Mouse (Mus musculus): ENCODE results near the gene Erg28. TPM values are rescaled to one million over a fixed set of nuclear protein-coding genes. Genes with fewer than 3 reads are reported as not detected.

Gene Erg28
- polyA plus RNA-seq, 1 experiment: 0.21 TPM

DNA sequence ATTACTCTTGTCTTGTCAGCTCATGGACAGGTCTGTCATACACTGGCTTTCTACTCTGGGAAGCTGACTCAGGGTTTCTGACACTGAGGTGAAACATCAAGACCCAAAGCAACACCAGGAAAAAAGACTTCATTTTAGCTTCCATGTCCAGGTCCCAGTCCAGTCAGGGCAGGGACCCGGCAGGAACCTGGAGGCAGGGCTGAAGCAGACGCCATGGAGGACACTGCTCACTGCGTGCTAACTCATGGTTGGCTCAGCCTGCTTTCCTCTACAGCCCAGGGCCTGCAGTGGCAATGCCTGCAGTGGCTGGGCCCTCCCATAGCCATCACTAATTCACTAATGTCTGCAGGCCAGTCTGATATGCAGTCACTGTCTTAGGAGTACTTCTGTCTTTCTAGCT lies 4.5 kb upstream of the Erg28 start:
- H3K4me1 ChIP-seq (ENCODE audit: control insufficient read depth): peaks cover 28% of the 10 kb centered on the region
- TF ChIP-seq TAL1 (IDR thresholded peaks at IDR 0.05; ENCODE audit: low read length): no peak
- no peak for TF ChIP-seq GATA1 (IDR thresholded peaks at IDR 0.05; ENCODE audit: low read length)
- peaks cover 66% of the 10 kb centered on the region for H3K36me3 ChIP-seq (ENCODE audit: control insufficient read depth)
- no peaks in the 10 kb centered on the region for H3K27me3 ChIP-seq (ENCODE audit: control insufficient read depth)
- H3K9me3 ChIP-seq (ENCODE audit: control insufficient read depth, low read length): no peaks in the 10 kb centered on the region
- H3K4me3 ChIP-seq (replicated peaks): no peak overlapping the region

DNA sequence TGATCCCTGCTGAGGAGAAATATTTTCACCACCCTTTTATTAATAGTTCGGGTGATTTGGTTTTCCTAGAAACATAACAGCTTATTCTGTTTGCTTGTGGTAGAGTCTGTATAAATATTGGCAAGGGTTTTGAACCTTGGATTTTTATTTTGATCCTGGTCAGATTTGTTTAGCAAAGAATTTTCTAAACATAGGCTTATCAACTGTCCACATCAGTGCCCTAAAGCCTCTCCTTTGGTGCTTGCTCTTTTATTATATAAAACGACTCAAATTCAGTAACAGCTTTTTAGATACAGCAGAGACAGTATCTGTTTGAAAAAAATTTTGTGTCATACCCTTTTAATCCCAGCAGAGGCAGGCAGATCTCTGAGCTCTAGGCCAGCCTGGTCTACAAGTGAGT lies 1.5 kb upstream of the Erg28 start:
- peaks cover 45% of the 10 kb centered on the region for H3K4me1 ChIP-seq (ENCODE audit: control insufficient read depth)
- TF ChIP-seq GATA1 (IDR thresholded peaks at IDR 0.05; ENCODE audit: low read length): peak; percentile 51; the same call in 1 of the 2 replicates
- TF ChIP-seq TAL1 (IDR thresholded peaks at IDR 0.05; ENCODE audit: low read length): no peak
- H3K27me3 ChIP-seq (ENCODE audit: control insufficient read depth): no peaks in the 10 kb centered on the region
- no peaks in the 10 kb centered on the region for H3K9me3 ChIP-seq (ENCODE audit: control insufficient read depth, low read length)
- peaks cover 58% of the 10 kb centered on the region for H3K36me3 ChIP-seq (ENCODE audit: control insufficient read depth)
- H3K4me3 ChIP-seq (replicated peaks): peak overlapping the region; percentile 93

DNA sequence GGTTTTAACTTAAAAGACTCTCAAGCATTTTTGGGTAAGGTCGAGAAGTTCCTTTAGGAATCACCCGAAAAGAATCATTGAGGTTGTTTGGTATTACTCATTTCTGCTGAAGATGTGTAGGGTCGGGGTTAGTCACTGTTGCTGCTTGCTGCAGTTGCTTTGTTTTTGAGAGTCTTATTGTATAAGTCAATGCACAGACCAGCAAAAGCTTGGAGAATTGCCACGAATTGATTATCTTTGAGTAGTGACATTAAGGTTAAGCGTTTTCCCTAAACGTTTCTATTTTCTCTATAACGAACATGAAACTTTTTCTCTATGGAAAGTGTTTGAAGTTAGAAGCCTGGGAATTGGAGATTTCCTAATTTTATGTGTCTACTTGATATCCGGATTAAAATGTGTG lies 1.0 kb upstream of the Erg28 start:
- no peaks in the 10 kb centered on the region for H3K9me3 ChIP-seq (ENCODE audit: control insufficient read depth, low read length)
- H3K27me3 ChIP-seq (ENCODE audit: control insufficient read depth): no peaks in the 10 kb centered on the region
- H3K4me1 ChIP-seq (ENCODE audit: control insufficient read depth): peaks cover 45% of the 10 kb centered on the region
- H3K4me3 ChIP-seq (replicated peaks): peak overlapping the region; percentile 93
- TF ChIP-seq GATA1 (IDR thresholded peaks at IDR 0.05; ENCODE audit: low read length) (no peak), TAL1 (IDR thresholded peaks at IDR 0.05; ENCODE audit: low read length) (no peak)
- peaks cover 59% of the 10 kb centered on the region for H3K36me3 ChIP-seq (ENCODE audit: control insufficient read depth)

DNA sequence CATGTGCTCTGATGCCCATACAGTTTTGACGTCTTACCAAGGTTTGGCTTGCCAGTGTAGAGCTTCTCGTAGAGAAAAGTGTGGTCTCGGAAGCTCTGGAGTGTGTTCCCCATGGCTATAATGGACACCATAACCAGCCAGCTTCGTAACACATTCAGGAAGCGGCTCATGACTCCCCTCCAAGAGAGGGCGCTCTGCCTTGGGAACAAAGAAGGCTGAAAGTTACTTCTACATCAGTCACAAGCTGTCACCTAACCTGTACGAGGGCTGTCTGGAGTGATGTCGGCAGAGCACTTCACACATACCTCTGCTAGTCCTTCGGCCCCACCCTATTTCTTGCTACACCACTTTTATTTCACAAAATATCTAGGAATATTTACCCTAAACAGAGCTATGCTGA lies 2.3 kb downstream of the Erg28 start:
- no peak overlapping the region for H3K4me3 ChIP-seq (replicated peaks)
- peaks cover 46% of the 10 kb centered on the region for H3K4me1 ChIP-seq (ENCODE audit: control insufficient read depth)
- TF ChIP-seq TAL1 (IDR thresholded peaks at IDR 0.05; ENCODE audit: low read length) (no peak), GATA1 (IDR thresholded peaks at IDR 0.05; ENCODE audit: low read length) (no peak)
- peaks cover 63% of the 10 kb centered on the region for H3K36me3 ChIP-seq (ENCODE audit: control insufficient read depth)
- no peaks in the 10 kb centered on the region for H3K27me3 ChIP-seq (ENCODE audit: control insufficient read depth)
- H3K9me3 ChIP-seq (ENCODE audit: control insufficient read depth, low read length): no peaks in the 10 kb centered on the region

DNA sequence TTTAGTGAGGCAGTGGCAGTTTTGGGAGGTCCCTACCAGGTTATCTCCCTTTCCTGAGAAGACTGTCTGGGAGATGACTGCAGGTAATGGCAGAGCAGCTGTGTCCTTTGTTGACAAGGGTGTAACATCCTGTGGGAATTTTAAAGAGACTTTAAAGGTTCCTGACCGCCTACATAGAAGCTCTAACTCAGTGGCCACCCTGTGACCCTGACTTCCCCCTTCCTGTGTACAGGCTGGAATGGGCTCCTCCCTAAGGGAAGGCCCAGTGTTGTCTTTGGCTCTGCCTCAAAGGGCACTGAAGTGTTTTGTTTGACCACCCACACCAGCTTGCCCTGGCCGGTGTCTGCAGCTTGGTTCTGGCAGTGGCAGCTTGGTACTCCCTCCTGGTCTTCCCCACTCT lies 10.8 kb downstream of the Erg28 start:
- Histone ChIP-seq H3K4me3 (replicated peaks) (no peak overlapping the region), H3K9me3 (ENCODE audit: control insufficient read depth, low read length) (no peaks in the 10 kb centered on the region), H3K36me3 (ENCODE audit: control insufficient read depth) (peaks cover 76% of the 10 kb centered on the region), H3K4me1 (ENCODE audit: control insufficient read depth) (peaks cover under 1% of the 10 kb centered on the region; the same call in 1 of the 2 replicates), H3K27me3 (ENCODE audit: control insufficient read depth) (no peaks in the 10 kb centered on the region)
- no peak for TF ChIP-seq GATA1 (IDR thresholded peaks at IDR 0.05; ENCODE audit: low read length)
- no peak for TF ChIP-seq TAL1 (IDR thresholded peaks at IDR 0.05; ENCODE audit: low read length)

DNA sequence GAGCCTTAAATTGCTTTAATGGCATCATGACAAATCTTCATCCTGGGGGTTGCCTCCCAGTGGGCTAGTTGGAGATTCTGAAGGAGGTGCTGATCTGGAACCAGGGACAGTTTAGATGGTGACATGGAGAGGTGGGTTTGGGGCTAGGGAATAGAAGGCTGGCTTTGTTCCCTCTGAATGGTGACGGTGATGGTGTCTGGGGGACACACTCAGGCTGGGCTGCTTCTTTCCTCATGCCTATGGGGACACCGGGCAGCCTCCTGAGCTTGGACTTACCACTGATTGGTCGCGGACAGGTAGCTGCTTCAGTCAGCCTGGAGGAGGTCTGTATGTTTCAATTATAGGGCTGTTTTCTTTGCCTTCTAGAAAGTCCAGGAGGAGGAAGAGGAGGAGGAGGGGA lies 12.7 kb downstream of the Erg28 start:
- Histone ChIP-seq H3K9me3 (ENCODE audit: control insufficient read depth, low read length) (no peaks in the 10 kb centered on the region), H3K4me3 (replicated peaks) (no peak overlapping the region), H3K27me3 (ENCODE audit: control insufficient read depth) (no peaks in the 10 kb centered on the region), H3K36me3 (ENCODE audit: control insufficient read depth) (peaks cover 59% of the 10 kb centered on the region), H3K4me1 (ENCODE audit: control insufficient read depth) (no peaks in the 10 kb centered on the region)
- TF ChIP-seq GATA1 (IDR thresholded peaks at IDR 0.05; ENCODE audit: low read length): no peak
- TF ChIP-seq TAL1 (IDR thresholded peaks at IDR 0.05; ENCODE audit: low read length): no peak

DNA sequence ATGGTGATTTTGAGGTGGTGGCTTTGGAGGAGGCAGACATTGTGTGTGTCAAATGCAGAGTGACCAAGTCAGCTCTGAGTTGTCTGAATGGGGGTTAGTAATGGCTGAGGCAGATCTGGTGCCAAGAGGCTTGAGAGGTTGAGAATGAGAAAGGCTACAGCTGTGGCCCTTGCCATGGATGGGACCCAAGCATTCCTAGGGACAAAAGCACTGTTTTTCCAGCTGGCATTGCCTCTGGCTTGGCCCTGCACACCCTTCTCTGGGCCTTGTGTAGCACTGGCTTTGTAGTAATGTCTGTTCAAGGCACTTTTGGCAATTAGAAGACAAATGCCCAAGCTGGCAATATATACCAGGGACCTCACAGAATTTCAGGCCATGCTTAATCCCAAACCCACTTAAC lies 13.4 kb downstream of the Erg28 start:
- Histone ChIP-seq H3K27me3 (ENCODE audit: control insufficient read depth) (no peaks in the 10 kb centered on the region), H3K4me3 (replicated peaks) (no peak overlapping the region), H3K36me3 (ENCODE audit: control insufficient read depth) (peaks cover 52% of the 10 kb centered on the region), H3K9me3 (ENCODE audit: control insufficient read depth, low read length) (no peaks in the 10 kb centered on the region), H3K4me1 (ENCODE audit: control insufficient read depth) (no peaks in the 10 kb centered on the region)
- TF ChIP-seq GATA1 (IDR thresholded peaks at IDR 0.05; ENCODE audit: low read length) (no peak), TAL1 (IDR thresholded peaks at IDR 0.05; ENCODE audit: low read length) (no peak)

DNA sequence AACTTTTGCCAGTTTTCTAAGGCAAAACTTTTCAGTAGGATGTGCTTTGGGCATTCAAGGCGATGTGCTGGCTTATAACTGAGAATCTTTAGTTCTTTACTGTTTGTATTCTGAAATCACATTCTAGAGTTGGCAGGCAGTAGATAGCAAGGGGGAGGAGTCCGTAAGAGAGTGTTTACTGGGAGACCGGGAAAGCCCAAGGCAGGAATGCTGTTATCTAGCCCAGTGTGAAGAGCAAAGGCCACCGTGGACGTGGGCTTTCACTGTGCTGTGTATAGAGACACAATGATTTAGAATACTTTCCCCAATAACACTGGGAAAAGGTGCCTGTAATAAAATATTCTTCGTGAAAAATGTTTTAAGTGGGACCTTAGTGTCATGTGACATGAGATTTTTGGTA lies 14.6 kb downstream of the Erg28 start:
- H3K4me1 ChIP-seq (ENCODE audit: control insufficient read depth): no peaks in the 10 kb centered on the region
- no peak for TF ChIP-seq TAL1 (IDR thresholded peaks at IDR 0.05; ENCODE audit: low read length)
- no peak for TF ChIP-seq GATA1 (IDR thresholded peaks at IDR 0.05; ENCODE audit: low read length)
- H3K4me3 ChIP-seq (replicated peaks): no peak overlapping the region
- H3K9me3 ChIP-seq (ENCODE audit: control insufficient read depth, low read length): no peaks in the 10 kb centered on the region
- peaks cover 41% of the 10 kb centered on the region for H3K36me3 ChIP-seq (ENCODE audit: control insufficient read depth)
- H3K27me3 ChIP-seq (ENCODE audit: control insufficient read depth): no peaks in the 10 kb centered on the region

DNA sequence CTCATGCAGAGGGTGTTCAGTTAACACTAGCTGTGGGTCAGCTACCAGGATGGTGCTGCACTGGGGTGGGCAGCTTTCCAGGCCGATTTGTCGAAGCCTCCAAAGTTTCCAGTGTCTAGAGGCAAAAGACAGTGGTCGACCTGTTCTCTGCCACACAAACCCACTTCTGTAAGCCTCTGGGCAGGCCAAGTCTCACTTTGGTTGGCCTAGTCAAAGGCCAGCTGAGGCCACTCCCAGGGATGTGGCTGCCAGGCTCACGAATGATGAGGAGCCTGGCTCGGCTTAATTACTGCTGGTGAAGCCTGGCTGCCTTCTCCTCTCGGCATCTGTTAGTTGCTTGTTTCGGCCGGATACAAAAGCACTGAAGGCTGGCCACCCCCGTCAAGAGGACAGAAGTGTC lies 24.3 kb downstream of the Erg28 start:
- Histone ChIP-seq H3K27me3 (ENCODE audit: control insufficient read depth) (no peaks in the 10 kb centered on the region), H3K4me1 (ENCODE audit: control insufficient read depth) (no peaks in the 10 kb centered on the region), H3K36me3 (ENCODE audit: control insufficient read depth) (no peaks in the 10 kb centered on the region), H3K9me3 (ENCODE audit: control insufficient read depth, low read length) (no peaks in the 10 kb centered on the region), H3K4me3 (replicated peaks) (no peak overlapping the region)
- TF ChIP-seq GATA1 (IDR thresholded peaks at IDR 0.05; ENCODE audit: low read length): no peak
- no peak for TF ChIP-seq TAL1 (IDR thresholded peaks at IDR 0.05; ENCODE audit: low read length)

DNA sequence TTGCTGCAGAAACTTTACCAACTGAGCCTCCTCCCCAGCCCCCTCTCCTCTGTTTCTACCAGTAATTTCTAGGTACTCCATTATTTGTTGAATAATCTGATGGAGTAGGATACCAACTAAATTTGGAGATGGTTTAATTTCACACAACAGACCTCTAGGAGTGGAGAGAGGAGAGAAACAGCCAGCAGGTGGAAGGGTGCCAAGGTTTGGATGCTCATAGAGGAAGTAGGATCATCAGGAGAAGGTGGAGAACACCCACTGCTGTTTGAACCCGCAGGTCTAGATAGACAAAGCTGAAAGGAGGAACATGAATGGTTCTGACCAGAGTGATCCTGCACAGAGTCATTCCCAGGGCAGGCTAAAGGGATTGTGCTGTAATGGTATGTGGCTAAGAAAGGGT lies 28.8 kb downstream of the Erg28 start:
- Histone ChIP-seq H3K4me3 (replicated peaks) (no peak overlapping the region), H3K9me3 (ENCODE audit: control insufficient read depth, low read length) (no peaks in the 10 kb centered on the region), H3K27me3 (ENCODE audit: control insufficient read depth) (no peaks in the 10 kb centered on the region), H3K4me1 (ENCODE audit: control insufficient read depth) (no peaks in the 10 kb centered on the region), H3K36me3 (ENCODE audit: control insufficient read depth) (no peaks in the 10 kb centered on the region)
- no peak for TF ChIP-seq TAL1 (IDR thresholded peaks at IDR 0.05; ENCODE audit: low read length)
- TF ChIP-seq GATA1 (IDR thresholded peaks at IDR 0.05; ENCODE audit: low read length): no peak

Measured in erythroblast, embryonic 14.5 days (primary cell).